Mouse (Mus musculus): ENCODE results near the gene Fbxo48. TPM values are rescaled to one million over a fixed set of nuclear protein-coding genes. Genes with fewer than 3 reads are reported as not detected.

The Fbxo48 gene
- polyA plus RNA-seq (2021; fragmentation: Nextera tagmentation), result 0.12 and 0.24 TPM in 2 replicates
- long read RNA-seq, experiment 1, result 0 reads
- long read RNA-seq, experiment 2, result 0 reads

DNA sequence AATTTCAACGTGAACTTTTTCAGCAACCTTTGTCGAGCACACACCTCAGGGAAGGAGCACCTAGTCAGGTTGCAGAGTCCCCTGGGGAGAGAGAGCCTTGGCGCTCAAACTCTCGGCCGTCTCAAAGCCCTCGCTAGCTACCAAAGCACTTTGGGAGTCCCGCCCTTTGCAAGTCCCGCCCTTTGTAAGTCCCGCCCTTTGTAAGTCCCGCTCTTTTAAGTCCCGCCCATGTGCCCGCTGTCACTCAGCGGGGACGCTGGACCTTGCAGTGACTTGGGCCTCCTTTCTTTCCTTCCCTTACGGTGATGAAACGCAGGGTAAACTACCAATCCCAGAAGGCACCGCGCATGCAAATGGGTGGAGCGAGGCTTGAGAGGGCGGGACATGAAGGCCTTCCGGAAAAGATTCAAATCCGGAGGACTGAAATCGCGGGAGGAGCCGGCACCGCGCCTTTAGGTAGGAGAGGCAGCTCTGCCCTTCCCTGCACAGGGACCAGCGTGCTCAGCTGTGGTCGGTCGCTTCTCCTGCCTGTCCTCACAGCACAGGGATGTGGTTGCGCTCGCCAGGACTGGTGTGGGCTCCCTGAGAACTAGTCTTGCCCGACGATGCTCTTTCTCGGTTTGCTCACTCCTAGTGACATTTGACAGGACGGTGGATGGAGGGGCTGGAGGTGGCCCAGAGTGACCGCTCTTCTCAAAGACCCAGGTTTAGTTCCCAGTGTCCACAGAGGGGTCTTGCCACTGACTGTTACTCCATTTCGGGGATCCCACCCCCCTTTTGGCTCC, at the start of gene Fbxo48:
Gene Fbxo48, plus strand, starts transcription at position 400 of the 785 bp plus-strand sequence.

Other genes with a start within 250 kb of the Fbxo48 start
- gene Egfr, start 199.2 kb upstream of the Fbxo48 start, polyA plus RNA-seq (2021; fragmentation: Nextera tagmentation), result 2.2 and 2.5 TPM in 2 replicates
- gene Cnrip1, start 100.2 kb downstream of the Fbxo48 start, polyA plus RNA-seq (2021; fragmentation: Nextera tagmentation), result 126 and 138 TPM in 2 replicates
- gene Plek, start 101.0 kb downstream of the Fbxo48 start, polyA plus RNA-seq (2021; fragmentation: Nextera tagmentation), result 4.5 and 5.7 TPM in 2 replicates
- gene Ppp3r1, start 207.9 kb downstream of the Fbxo48 start, polyA plus RNA-seq (2021; fragmentation: Nextera tagmentation), result 234 and 274 TPM in 2 replicates
- 8.2 and 9.1 TPM in 2 replicates for gene Wdr92, start 230.7 kb downstream of the Fbxo48 start, polyA plus RNA-seq (2021; fragmentation: Nextera tagmentation)

All from left cerebral cortex, adult 6 months (tissue).